Mouse (Mus musculus): ENCODE data around the gene Cacna1h. TPM values are rescaled to one million over a fixed set of nuclear protein-coding genes. Genes with fewer than 3 reads are reported as not detected.

Cacna1h gene
- polyA plus RNA-seq, 1 experiment from 2014 or later, result 0.23 TPM

- POLR2A ChIA-PET, result no interaction called here
- ATAC-seq, result no peak
- no peak for TF ChIP-seq CTCF (IDR thresholded peaks at IDR 0.05)
- no peak for DNase-seq (ENCODE audit: low read depth, low spot score)
- in situ Hi-C loops (cut with MboI; ENCODE audit: low pct_unique_long_range_greater_than_20kb), result no loop called here
- H3K27me3 ChIP-seq, result peaks cover 31% of the 10 kb centered on the region
- CTCF ChIA-PET, result interaction anchor here (1.0 to 1.4 kb wide), 2 partner anchors 26 to 45 kb away, joined by 3 read pairs; no protein-coding TSS in a partner anchor
Observed at GRCm38 (mm10) chr17:25424526-25425080, 9.0 kb downstream of the Cacna1h start.

- POLR2A ChIA-PET, result no interaction called here
- CTCF ChIA-PET, result interaction anchor here (1.3 kb wide), 1 partner anchor 10 kb away, joined by 3 read pairs; no protein-coding TSS in a partner anchor
- no peak for TF ChIP-seq CTCF (IDR thresholded peaks at IDR 0.05)
- ATAC-seq, result no peak
- H3K27me3 ChIP-seq, result peaks cover 18% of the 10 kb centered on the region
- in situ Hi-C loops (cut with MboI; ENCODE audit: low pct_unique_long_range_greater_than_20kb), result no loop called here
- no peak for DNase-seq (ENCODE audit: low read depth, low spot score)
Observed at GRCm38 (mm10) chr17:25420998-25421397, 12.6 kb downstream of the Cacna1h start.

GRCm38 (mm10) chr17:25418926-25419325 is 14.7 kb downstream of the Cacna1h start:
- peaks cover 16% of the 10 kb centered on the region for H3K27me3 ChIP-seq
- CTCF ChIA-PET, result no interaction called here
- no peak for TF ChIP-seq CTCF (IDR thresholded peaks at IDR 0.05)
- in situ Hi-C loops (cut with MboI; ENCODE audit: low pct_unique_long_range_greater_than_20kb), result no loop called here
- no peak for ATAC-seq
- POLR2A ChIA-PET, result no interaction called here
- DNase-seq (ENCODE audit: low read depth, low spot score), result no peak

DNA sequence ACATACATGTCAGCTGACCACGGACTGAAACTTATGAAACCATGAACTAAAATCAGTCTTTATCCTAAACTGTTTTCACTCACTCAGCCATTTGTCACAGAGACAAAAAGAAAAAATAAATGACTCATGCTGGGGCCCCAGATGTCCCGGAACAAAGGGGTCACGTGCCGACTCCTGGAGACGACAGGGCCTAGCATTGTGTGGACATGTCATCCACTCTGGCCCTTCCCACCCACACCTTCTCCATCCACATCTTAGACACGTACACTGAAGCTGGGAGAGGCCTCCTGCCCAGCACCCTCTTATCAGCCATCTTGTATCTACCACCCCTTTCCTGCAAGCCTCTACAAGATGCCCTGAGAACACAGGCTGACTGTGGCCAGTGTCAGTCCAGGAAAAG is 15.6 kb downstream of the Cacna1h start:
- in situ Hi-C loops (cut with MboI; ENCODE audit: low pct_unique_long_range_greater_than_20kb), result no loop called here

GRCm38 (mm10) chr17:25416219-25416618 is 17.4 kb downstream of the Cacna1h start:
- no peak for ATAC-seq
- in situ Hi-C loops (cut with MboI; ENCODE audit: low pct_unique_long_range_greater_than_20kb), result no loop called here
- no peaks in the 10 kb centered on the region for H3K27me3 ChIP-seq
- TF ChIP-seq CTCF (IDR thresholded peaks at IDR 0.05), result no peak
- DNase-seq (ENCODE audit: low read depth, low spot score), result no peak
- ChIA-PET POLR2A (no interaction called here), CTCF (no interaction called here)

More for the DNA sequence above, 15.6 kb downstream of the Cacna1h start:
- DNase-seq (ENCODE audit: low read depth, low spot score), result no peak
- H3K27me3 ChIP-seq, result peaks cover 10% of the 10 kb centered on the region
- ChIA-PET POLR2A (no interaction called here), CTCF (no interaction called here)
- no peak for ATAC-seq
- TF ChIP-seq CTCF (IDR thresholded peaks at IDR 0.05), result no peak

GRCm38 (mm10) chr17:25415421-25415913 is 18.1 kb downstream of the Cacna1h start:
- no peak for TF ChIP-seq CTCF (IDR thresholded peaks at IDR 0.05)
- no peak for DNase-seq (ENCODE audit: low read depth, low spot score)
- ChIA-PET CTCF (no interaction called here), POLR2A (no interaction called here)
- in situ Hi-C loops (cut with MboI; ENCODE audit: low pct_unique_long_range_greater_than_20kb), result no loop called here
- H3K27me3 ChIP-seq, result no peaks in the 10 kb centered on the region
- no peak for ATAC-seq

- POLR2A ChIA-PET, result no interaction called here
- ATAC-seq (no peak), DNase-seq (ENCODE audit: low read depth, low spot score) (no peak)
- H3K27me3 ChIP-seq, result no peaks in the 10 kb centered on the region
- CTCF ChIA-PET, result no interaction called here
- no peak for TF ChIP-seq CTCF (IDR thresholded peaks at IDR 0.05)
- in situ Hi-C loops (cut with MboI; ENCODE audit: low pct_unique_long_range_greater_than_20kb), result no loop called here
Observed at GRCm38 (mm10) chr17:25414917-25415316, 18.7 kb downstream of the Cacna1h start.

DNA sequence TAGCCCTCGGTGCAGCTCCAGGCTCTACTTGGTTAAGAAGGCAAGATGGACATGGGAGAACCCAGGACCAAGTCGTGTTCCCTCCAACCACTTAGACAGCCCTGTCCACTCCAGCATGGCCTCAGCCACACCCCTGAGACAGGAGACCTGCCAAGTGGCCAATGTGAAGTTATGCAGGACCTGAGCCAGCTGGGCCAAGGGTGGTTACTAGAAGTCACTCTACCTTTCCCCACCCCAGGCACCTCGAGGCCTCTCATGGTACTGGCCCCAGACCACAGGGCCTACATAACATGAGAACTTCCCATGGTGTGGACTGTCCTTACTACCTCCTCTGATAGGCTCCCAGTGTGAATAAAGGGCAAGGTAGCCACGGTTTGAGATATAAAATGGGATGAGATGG is 19.4 kb downstream of the Cacna1h start:
- DNase-seq (ENCODE audit: low read depth, low spot score), result no peak
- no peaks in the 10 kb centered on the region for H3K27me3 ChIP-seq
- TF ChIP-seq CTCF (IDR thresholded peaks at IDR 0.05), result no peak
- CTCF ChIA-PET, result no interaction called here
- POLR2A ChIA-PET, result no interaction called here
- in situ Hi-C loops (cut with MboI; ENCODE audit: low pct_unique_long_range_greater_than_20kb), result no loop called here
- ATAC-seq, result no peak

DNA sequence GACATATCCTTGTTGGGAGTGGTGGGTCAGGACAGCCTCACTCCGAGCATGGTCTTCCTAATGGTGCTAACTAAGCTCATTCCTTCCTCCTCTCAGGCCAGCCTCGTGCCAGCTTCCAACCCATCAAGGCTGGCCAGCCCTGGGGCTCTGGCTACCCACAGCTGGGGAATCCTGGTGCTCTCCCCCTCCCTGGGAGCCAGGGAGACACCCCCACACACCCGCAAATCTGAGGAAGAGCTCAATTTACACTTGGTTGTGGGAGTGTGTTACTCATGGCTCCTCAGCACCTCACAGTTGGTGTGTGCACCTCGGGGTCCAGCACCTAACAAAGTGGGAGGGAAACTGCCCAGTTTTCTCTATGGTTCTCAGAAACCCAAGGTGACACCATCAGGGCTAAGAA is 22.3 kb downstream of the Cacna1h start:
- in situ Hi-C loops (cut with MboI; ENCODE audit: low pct_unique_long_range_greater_than_20kb), result no loop called here

GRCm38 (mm10) chr17:25410786-25411185 is 22.8 kb downstream of the Cacna1h start:
- ChIA-PET CTCF (interaction anchor here (1.3 to 1.5 kb wide), 2 partner anchors 10 to 125 kb away, joined by 3 read pairs; no protein-coding TSS in a partner anchor), POLR2A (no interaction called here)
- TF ChIP-seq CTCF (IDR thresholded peaks at IDR 0.05), result no peak
- H3K27me3 ChIP-seq, result no peaks in the 10 kb centered on the region
- peak; percentile 28 for DNase-seq (ENCODE audit: low read depth, low spot score)
- in situ Hi-C loops (cut with MboI; ENCODE audit: low pct_unique_long_range_greater_than_20kb), result no loop called here
- no peak for ATAC-seq

More for the DNA sequence above, 22.3 kb downstream of the Cacna1h start:
- no peak for ATAC-seq
- H3K27me3 ChIP-seq, result no peaks in the 10 kb centered on the region
- TF ChIP-seq CTCF (IDR thresholded peaks at IDR 0.05), result no peak
- ChIA-PET POLR2A (no interaction called here), CTCF (interaction anchor here (1.3 to 1.5 kb wide), 2 partner anchors 9 to 126 kb away, joined by 3 read pairs; no protein-coding TSS in a partner anchor)
- no peak for DNase-seq (ENCODE audit: low read depth, low spot score)

DNA sequence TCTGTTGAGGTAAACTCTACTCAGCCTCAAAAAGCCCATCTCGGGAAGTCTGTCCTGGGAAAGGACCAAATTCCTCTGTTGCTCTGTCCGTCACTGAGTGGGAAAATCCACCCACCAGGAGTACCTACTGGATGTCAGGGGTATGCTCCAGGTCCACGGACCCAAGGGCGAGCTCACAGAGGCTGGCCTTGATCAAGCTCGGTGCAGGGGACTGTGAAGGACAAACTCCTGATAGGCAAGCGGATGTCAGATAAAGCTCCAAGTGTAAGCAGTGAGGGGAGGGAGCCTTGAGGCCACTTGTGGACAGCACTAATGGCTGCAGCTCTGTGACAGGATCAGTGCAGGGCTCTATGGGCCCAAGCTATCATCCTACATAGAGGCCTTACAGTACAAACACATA is 23.4 kb downstream of the Cacna1h start:
- no peaks in the 10 kb centered on the region for H3K27me3 ChIP-seq
- in situ Hi-C loops (cut with MboI; ENCODE audit: low pct_unique_long_range_greater_than_20kb), result no loop called here
- no peak for ATAC-seq
- TF ChIP-seq CTCF (IDR thresholded peaks at IDR 0.05), result no peak
- CTCF ChIA-PET, result interaction anchor here (1.5 kb wide), 1 partner anchor 10 kb away, joined by 3 read pairs; no protein-coding TSS in a partner anchor
- no peak for DNase-seq (ENCODE audit: low read depth, low spot score)
- POLR2A ChIA-PET, result no interaction called here

DNA sequence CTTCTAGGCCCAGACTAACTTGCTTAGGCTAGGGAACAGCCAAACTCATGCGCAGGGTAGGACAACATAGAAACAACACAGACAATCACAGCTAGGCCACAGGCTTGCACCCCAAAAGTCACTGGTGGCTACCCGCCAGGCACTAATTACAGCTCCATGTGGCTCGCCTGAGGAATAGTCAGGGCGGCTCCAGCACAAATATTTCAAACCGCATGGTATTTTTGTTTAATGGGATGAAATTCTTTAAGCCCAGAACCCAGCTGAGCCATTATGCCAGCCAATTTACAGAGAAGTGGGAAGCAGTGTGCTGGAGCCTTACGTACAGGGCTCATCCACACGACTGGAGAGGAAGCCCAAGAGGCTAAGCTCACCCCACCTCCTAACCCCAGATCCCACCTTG is 24.0 kb downstream of the Cacna1h start:
- POLR2A ChIA-PET, result no interaction called here
- in situ Hi-C loops (cut with MboI; ENCODE audit: low pct_unique_long_range_greater_than_20kb), result no loop called here
- ATAC-seq, result no peak
- no peak for TF ChIP-seq CTCF (IDR thresholded peaks at IDR 0.05)
- CTCF ChIA-PET, result no interaction called here
- no peak for DNase-seq (ENCODE audit: low read depth, low spot score)
- H3K27me3 ChIP-seq, result no peaks in the 10 kb centered on the region
